Mouse (Mus musculus): ENCODE results near the gene Tmtc1. TPM values are rescaled to one million over a fixed set of nuclear protein-coding genes. Genes with fewer than 3 reads are reported as not detected.

The Tmtc1 gene
- polyA plus RNA-seq, 1 experiment = 3.3 TPM

DNA sequence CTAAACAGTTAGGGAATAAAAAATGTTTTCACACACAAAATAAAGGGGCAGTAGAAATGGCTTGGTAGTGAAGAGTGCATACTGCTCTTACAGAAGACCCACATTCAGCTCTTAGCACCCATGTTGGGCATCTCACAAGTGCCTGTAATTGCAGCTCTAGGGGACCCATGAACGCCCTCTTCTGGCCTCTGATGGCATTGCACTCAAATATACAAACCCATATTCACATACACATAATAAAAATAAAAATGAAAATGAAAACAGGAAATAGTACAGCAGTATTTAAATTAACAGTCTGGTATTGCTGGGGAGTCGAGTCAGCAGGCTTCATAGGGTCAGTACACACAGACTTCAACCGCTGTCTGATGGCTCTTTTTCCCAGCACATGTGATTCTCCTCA is 201.9 kb downstream of the Tmtc1 start:
- H3K27me3 ChIP-seq (ENCODE audit: control insufficient read depth, insufficient read depth, low read length, poor library complexity, severe bottlenecking) = no peaks in the 10 kb centered on the region
- H3K4me1 ChIP-seq (ENCODE audit: control insufficient read depth, insufficient read depth, low read length) = no peaks in the 10 kb centered on the region
- no peak overlapping the region for H3K4me3 ChIP-seq (ENCODE audit: low read depth, low read length)
- H3K9ac ChIP-seq (ENCODE audit: low read depth, poor library complexity, severe bottlenecking) = no peak overlapping the region
- TF ChIP-seq POLR2A (IDR thresholded peaks at IDR 0.05; ENCODE audit: insufficient read depth, low read length) (no peak), EP300 (IDR thresholded peaks at IDR 0.05; ENCODE audit: insufficient read depth, low read depth, low read length) (no peak), CTCF (IDR thresholded peaks at IDR 0.05; ENCODE audit: low read depth, low read length) (peak; percentile 22)
- H3K27ac ChIP-seq (ENCODE audit: insufficient read depth, low read length) = no peak overlapping the region
- no peaks in the 10 kb centered on the region for H3K36me3 ChIP-seq (ENCODE audit: control insufficient read depth, insufficient read depth, low read length, poor library complexity, severe bottlenecking)
- H3K9me3 ChIP-seq (replicated peaks; ENCODE audit: control insufficient read depth, insufficient read depth, low read length, poor library complexity, severe bottlenecking) = no peaks in the 10 kb centered on the region

- H3K4me1 ChIP-seq (ENCODE audit: control insufficient read depth, insufficient read depth, low read length) = no peaks in the 10 kb centered on the region
- TF ChIP-seq POLR2A (IDR thresholded peaks at IDR 0.05; ENCODE audit: insufficient read depth, low read length) (no peak), EP300 (IDR thresholded peaks at IDR 0.05; ENCODE audit: insufficient read depth, low read depth, low read length) (no peak)
- H3K9ac ChIP-seq (ENCODE audit: low read depth, poor library complexity, severe bottlenecking) = no peak overlapping the region
- H3K36me3 ChIP-seq (ENCODE audit: control insufficient read depth, insufficient read depth, low read length, poor library complexity, severe bottlenecking) = no peaks in the 10 kb centered on the region
- H3K27me3 ChIP-seq (ENCODE audit: control insufficient read depth, insufficient read depth, low read length, poor library complexity, severe bottlenecking) = no peaks in the 10 kb centered on the region
- H3K4me3 ChIP-seq (ENCODE audit: low read depth, low read length) = no peak overlapping the region
- no peak overlapping the region for H3K27ac ChIP-seq (ENCODE audit: insufficient read depth, low read length)
- no peaks in the 10 kb centered on the region for H3K9me3 ChIP-seq (replicated peaks; ENCODE audit: control insufficient read depth, insufficient read depth, low read length, poor library complexity, severe bottlenecking)
Observed at GRCm38 (mm10) chr6:148241685-148242084, 202.5 kb downstream of the Tmtc1 start.

DNA sequence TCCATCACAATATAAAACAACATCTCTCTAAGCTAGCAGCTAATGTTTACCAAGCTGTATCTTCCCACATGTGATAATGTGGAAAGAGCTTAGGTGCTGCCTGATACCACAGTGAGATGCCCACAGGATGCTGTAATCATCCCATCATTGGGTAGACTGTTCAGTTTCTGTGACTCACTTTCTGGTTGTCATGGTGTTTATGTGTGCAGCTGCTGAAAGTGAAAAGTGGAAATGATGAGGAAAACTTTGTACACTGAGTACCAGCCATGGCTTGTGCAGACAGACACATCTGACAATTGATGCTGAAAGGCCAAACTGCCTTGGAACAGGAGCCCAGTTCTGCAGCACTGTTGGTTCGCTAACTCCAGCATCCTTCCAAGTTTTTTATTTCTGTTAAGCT is 204.9 kb downstream of the Tmtc1 start:
- no peaks in the 10 kb centered on the region for H3K9me3 ChIP-seq (replicated peaks; ENCODE audit: control insufficient read depth, insufficient read depth, low read length, poor library complexity, severe bottlenecking)
- no peak for TF ChIP-seq CTCF (IDR thresholded peaks at IDR 0.05; ENCODE audit: low read depth, low read length)
- no peak for TF ChIP-seq POLR2A (IDR thresholded peaks at IDR 0.05; ENCODE audit: insufficient read depth, low read length)
- TF ChIP-seq EP300 (IDR thresholded peaks at IDR 0.05; ENCODE audit: insufficient read depth, low read depth, low read length) = no peak
- H3K4me1 ChIP-seq (ENCODE audit: control insufficient read depth, insufficient read depth, low read length) = no peaks in the 10 kb centered on the region
- H3K27ac ChIP-seq (ENCODE audit: insufficient read depth, low read length) = no peak overlapping the region
- H3K4me3 ChIP-seq (ENCODE audit: low read depth, low read length) = no peak overlapping the region
- no peak overlapping the region for H3K9ac ChIP-seq (ENCODE audit: low read depth, poor library complexity, severe bottlenecking)
- H3K27me3 ChIP-seq (ENCODE audit: control insufficient read depth, insufficient read depth, low read length, poor library complexity, severe bottlenecking) = no peaks in the 10 kb centered on the region
- no peaks in the 10 kb centered on the region for H3K36me3 ChIP-seq (ENCODE audit: control insufficient read depth, insufficient read depth, low read length, poor library complexity, severe bottlenecking)

GRCm38 (mm10) chr6:148237453-148237852 is 206.7 kb downstream of the Tmtc1 start:
- Histone ChIP-seq H3K4me1 (ENCODE audit: control insufficient read depth, insufficient read depth, low read length) (no peaks in the 10 kb centered on the region), H3K36me3 (ENCODE audit: control insufficient read depth, insufficient read depth, low read length, poor library complexity, severe bottlenecking) (no peaks in the 10 kb centered on the region), H3K27ac (ENCODE audit: insufficient read depth, low read length) (no peak overlapping the region), H3K9me3 (replicated peaks; ENCODE audit: control insufficient read depth, insufficient read depth, low read length, poor library complexity, severe bottlenecking) (no peaks in the 10 kb centered on the region), H3K27me3 (ENCODE audit: control insufficient read depth, insufficient read depth, low read length, poor library complexity, severe bottlenecking) (no peaks in the 10 kb centered on the region), H3K9ac (ENCODE audit: low read depth, poor library complexity, severe bottlenecking) (no peak overlapping the region), H3K4me3 (ENCODE audit: low read depth, low read length) (no peak overlapping the region)
- no peak for TF ChIP-seq CTCF (IDR thresholded peaks at IDR 0.05; ENCODE audit: low read depth, low read length)
- TF ChIP-seq POLR2A (IDR thresholded peaks at IDR 0.05; ENCODE audit: insufficient read depth, low read length) = no peak
- TF ChIP-seq EP300 (IDR thresholded peaks at IDR 0.05; ENCODE audit: insufficient read depth, low read depth, low read length) = no peak

DNA sequence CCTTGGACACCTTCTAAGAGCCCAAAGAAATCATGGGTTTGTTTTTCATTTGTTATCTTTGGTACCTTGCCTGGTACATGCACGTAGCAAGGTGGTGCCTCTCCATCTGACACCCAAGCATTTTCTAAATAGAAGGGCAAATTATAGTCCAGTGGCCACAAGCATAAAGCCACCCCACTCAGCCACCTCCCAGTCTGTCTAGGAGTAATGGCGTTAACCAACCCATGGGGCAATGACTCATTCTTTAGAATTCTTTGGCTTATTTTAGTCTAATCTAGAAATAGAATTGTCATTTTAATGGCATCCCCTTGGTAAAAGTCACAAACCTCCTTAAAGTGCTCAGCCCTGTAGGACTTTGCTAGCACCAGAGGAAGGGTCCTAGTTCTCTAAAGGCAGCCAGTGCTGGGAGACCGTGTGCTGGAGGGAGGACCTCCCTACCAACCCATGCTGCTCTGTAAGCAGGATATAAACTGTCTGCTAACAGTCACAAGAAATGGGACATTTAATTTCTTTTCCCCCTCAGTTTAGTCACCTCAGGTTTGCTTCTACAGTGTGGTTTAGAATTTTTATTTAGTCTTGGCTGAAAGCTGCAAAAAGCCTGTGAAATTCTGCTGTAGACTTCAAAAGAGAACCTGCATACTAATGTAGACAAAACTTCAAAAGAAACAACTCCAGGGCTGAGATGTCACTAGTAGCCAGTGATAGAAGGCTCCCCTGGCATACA is 209.9 kb downstream of the Tmtc1 start:
- Histone ChIP-seq H3K27ac (ENCODE audit: insufficient read depth, low read length) (no peak overlapping the region), H3K9ac (ENCODE audit: low read depth, poor library complexity, severe bottlenecking) (no peak overlapping the region), H3K4me1 (ENCODE audit: control insufficient read depth, insufficient read depth, low read length) (no peaks in the 10 kb centered on the region), H3K9me3 (replicated peaks; ENCODE audit: control insufficient read depth, insufficient read depth, low read length, poor library complexity, severe bottlenecking) (no peaks in the 10 kb centered on the region), H3K4me3 (ENCODE audit: low read depth, low read length) (no peak overlapping the region), H3K36me3 (ENCODE audit: control insufficient read depth, insufficient read depth, low read length, poor library complexity, severe bottlenecking) (no peaks in the 10 kb centered on the region), H3K27me3 (ENCODE audit: control insufficient read depth, insufficient read depth, low read length, poor library complexity, severe bottlenecking) (no peaks in the 10 kb centered on the region)
- TF ChIP-seq CTCF (IDR thresholded peaks at IDR 0.05; ENCODE audit: low read depth, low read length) (no peak), EP300 (IDR thresholded peaks at IDR 0.05; ENCODE audit: insufficient read depth, low read depth, low read length) (no peak), POLR2A (IDR thresholded peaks at IDR 0.05; ENCODE audit: insufficient read depth, low read length) (no peak)

GRCm38 (mm10) chr6:148227542-148227941 is 216.6 kb downstream of the Tmtc1 start:
- no peak for TF ChIP-seq EP300 (IDR thresholded peaks at IDR 0.05; ENCODE audit: insufficient read depth, low read depth, low read length)
- no peak for TF ChIP-seq POLR2A (IDR thresholded peaks at IDR 0.05; ENCODE audit: insufficient read depth, low read length)
- Histone ChIP-seq H3K27me3 (ENCODE audit: control insufficient read depth, insufficient read depth, low read length, poor library complexity, severe bottlenecking) (no peaks in the 10 kb centered on the region), H3K9ac (ENCODE audit: low read depth, poor library complexity, severe bottlenecking) (no peak overlapping the region), H3K4me3 (ENCODE audit: low read depth, low read length) (no peak overlapping the region), H3K36me3 (ENCODE audit: control insufficient read depth, insufficient read depth, low read length, poor library complexity, severe bottlenecking) (no peaks in the 10 kb centered on the region), H3K9me3 (replicated peaks; ENCODE audit: control insufficient read depth, insufficient read depth, low read length, poor library complexity, severe bottlenecking) (no peaks in the 10 kb centered on the region), H3K4me1 (ENCODE audit: control insufficient read depth, insufficient read depth, low read length) (no peaks in the 10 kb centered on the region), H3K27ac (ENCODE audit: insufficient read depth, low read length) (no peak overlapping the region)

Measured in ES-Bruce4 (cell line).